Mouse (Mus musculus): ENCODE data around the gene Baiap2.
A peak's percentile ranks its signal among the peaks of the same experiment; 100 is the strongest.

Gene Baiap2

DNA sequence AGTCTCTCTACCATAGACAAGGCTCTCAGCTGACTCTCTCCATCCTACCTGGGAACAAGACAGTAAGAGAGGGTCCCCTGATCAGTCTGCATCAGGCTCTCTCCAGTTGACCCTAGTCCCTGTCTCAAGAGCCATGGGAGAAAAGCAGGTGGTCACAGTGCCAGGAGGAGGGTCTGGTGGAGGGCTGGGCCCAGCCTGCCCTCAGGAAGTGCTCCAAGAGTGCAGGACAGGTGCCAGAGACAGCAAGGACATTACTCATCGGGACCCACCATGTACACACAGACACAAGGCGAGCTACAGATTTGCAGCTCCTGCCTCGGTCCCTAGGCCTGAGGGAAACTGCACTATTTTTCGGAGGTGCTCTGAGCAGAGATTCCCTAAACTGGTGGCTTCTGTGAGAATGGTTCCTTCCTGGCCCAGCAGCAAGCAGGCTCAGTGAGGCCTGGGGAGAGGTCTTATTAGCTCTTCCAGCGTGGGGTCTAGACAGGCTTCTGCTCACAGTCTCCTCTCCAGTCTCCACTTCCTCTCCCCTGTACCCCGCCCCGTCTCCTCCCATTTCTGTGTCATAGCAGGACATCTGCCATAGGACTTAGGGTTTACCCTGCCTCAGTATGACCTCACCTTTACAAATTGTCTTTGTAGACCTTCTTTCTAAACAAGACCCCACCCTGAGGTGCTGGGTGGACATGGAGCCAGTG lies 99.7 kb downstream of the Baiap2 start:
- DNase-seq (ENCODE audit: low spot score) = no peak

DNA sequence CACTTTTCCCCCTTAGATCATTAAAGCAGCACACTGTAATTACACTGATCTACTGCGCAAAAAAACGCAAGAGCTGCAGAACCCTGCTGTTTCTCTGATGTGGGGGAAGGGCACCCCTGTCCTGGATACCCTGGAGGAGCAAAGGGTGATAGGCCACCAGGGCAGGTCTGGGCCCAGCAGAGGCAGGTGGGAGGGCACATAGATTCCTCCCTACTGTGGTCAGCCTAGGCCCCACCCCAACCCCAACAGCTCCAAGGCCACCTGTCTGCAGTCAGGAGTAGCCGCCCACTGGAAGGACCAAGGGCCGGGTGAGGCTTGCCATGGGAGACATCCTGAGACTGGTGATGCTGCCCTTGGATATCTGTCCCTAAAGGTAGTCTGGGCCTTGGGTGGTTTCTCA lies 102.8 kb downstream of the Baiap2 start:
- DNase-seq (ENCODE audit: low spot score) = no peak

DNA sequence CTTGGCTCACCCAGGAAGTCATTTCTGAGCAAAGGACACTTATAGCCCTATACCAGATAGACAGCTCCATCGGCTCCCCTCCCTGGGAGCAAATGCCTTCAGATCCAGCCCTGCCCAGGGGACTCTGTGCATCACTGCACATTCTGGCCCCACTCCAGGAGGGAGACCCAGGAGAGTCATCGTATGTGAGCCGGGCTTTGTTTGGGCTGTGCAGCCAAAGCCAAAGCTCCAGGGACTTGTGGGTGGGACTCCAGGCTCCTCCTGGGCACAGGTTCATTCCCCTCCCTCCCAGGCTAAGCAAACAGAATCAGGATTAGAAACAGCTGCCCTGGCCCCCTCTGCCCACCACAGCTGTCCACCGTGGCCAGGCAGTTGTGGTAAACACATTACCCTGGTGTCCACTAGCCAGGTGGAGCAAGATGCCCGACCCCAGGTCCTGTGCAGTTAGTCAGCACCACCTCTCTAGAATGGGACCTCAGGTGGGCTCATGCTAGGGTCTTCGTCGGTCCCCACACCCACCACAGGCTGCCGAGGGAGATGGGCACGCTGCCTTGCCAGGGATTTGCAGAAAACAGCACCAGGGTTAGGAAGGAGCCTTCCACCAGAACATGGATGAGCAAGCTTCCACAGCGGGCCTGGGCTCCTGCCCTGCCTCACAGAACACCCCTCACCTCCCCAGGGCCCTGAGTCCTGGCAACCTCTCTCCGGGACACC lies 103.4 kb downstream of the Baiap2 start:
- DNase-seq (ENCODE audit: low spot score) = no peak

DNA sequence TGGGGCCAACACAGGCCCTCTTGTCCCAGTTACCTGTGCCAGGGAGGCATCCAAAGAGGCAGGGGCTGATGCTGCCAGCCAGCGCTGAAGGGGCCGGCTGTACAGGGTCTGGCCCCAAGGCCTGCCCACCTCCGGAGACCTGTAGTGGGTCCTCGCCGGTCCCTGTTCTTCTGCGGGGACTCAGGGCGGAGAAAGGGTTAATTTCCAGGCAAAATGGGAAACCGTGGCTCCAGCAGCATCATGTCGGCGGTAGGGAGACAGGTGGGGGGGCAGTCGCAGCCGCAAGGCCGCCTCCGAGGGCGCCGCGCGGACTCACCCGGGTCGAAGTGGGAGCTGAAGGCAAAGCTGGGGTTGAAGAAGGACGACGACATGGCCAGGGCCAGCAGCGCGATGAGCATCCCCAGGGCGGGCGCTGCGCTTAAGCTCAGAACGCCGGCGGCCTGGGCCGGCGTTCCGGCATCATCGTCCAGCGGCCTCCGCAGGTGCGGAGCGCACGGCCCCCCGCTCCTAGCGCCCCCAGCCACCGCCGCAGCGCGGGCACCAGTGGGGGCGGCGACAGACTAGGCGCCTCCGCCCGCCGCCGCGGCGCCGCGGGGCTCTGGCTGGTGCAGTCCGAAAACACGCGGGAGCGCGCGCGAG lies 104.1 kb downstream of the Baiap2 start, which contains the start of gene Aatk:
TSS of gene Aatk (minus strand) at position 615 of the 639 bp plus-strand sequence.
- no peak for DNase-seq (ENCODE audit: low spot score)

DNA sequence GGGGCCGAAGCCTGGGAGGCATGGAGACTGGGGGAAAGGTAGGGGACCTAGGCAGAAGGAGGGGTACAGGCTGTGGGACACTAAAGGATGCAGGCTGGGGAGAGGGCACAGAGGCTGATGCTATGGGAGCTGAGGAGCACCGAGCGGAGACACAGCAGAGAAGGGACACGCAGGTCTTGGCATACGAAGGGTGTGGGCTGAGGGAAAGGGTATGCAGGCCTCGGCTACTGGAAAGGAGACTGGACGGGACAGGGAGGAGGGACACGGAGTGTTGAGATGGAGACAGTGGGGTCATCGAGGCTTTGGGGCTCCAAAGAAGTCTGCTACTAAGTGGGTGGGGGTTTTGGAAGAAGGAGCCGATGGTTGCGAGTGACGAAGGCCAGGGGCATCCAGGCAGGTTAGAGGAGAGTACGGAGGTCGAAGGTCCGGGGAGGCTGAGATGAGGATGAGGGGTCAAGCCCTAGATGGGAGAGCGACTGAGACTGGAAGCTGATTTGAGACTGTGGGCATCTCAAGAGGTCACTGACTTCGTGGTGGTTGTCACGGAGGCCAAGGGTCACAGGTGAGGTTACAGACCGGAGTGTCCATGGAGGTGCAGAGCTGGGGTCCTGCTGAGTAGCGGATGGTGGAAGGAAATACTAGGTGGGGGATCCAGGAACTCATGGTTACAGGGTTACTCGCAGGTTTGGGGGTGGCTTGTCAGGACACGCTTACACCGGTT lies 105.1 kb downstream of the Baiap2 start:
- no peak for DNase-seq (ENCODE audit: low spot score)

DNA sequence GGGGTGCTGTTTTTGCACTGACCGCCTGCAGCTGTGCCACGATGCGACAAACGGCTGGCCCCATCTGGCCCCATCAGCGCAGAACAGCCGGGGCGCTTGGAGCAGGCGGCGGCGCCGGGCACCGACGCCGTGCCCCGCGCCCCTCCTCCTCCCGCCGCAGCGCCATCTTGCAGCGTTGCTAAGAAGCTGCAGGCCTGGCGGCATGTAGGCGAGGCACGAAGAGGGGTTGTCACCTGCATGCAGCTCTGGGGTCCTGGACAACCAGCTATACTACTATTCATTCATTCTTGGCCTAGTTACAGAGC lies 105.6 kb downstream of the Baiap2 start:
- no peak for DNase-seq (ENCODE audit: low spot score)

DNA sequence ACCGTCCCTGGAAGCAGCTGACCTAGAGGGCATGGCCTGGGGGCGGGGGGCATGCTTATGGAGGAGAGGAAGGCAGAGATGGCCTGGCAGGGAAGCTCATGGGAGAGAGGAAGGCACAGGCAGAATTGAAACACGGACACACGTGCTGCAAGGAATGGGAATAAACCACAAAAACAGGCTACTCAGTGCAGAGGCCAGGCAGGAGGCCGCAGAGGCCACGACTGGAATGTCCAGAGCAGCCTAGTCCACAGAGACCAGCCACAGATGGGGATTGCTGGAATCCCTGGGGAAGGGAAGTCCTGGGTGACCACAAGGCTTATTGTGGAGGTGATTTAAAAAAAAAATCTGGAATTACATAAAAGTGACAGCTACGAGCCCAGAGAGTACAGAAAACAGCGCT lies 106.5 kb downstream of the Baiap2 start:
- DNase-seq (ENCODE audit: low spot score) = no peak

DNA sequence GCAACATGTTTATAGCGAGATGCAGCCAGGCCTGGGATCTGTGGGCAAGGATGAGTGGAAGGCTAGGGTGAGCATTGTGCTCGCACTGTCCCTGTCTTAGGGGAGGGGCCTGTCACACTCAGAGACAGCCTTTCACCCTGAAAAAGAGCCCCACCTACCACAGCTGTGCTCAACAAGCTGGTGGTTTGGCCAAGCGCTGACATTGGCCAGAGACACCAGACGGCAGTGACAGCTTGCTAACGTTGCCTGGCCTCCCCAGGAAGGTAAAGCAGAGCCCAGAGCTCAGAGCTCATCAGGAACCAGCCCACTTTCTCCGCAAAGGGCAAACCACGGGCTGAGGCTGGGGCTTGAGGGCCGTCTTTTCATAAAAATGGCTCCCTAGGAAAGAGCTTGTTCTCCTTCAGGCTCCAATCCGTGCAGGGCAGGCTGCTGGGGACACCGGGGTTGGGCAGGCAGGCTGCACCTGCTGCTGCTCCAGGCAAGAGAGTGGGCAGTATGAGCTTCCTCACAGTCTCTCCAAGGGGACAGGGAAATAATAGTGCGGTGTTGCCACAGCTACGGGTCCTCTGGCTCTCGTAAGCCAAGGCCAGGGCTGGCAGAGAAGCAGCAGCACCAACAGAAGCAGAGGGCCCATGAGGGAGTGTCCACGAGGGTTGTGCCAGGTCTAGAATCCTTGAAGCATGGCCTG lies 108.7 kb downstream of the Baiap2 start:
- DNase-seq (ENCODE audit: low spot score) = peak; percentile 51

DNA sequence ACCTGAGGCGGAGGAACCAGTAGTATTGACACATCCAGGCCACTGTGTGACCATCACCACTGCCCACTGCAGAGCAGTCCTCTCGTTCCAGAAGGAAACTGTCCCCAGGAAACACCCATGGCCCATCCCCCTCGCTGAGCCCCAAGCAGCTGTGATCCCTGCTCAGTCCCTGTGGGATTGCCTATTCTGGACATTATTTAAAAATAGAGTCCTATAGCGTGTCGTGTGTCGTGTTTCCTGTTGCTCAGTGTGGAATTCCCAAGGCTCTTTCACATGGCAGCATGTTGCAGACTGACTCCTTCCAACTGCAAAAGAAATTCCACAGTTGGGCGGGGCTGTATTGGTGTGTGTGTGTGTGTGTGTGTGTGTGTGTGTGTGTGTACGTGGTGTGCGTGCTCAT lies 109.7 kb downstream of the Baiap2 start:
- no peak for DNase-seq (ENCODE audit: low spot score)

DNA sequence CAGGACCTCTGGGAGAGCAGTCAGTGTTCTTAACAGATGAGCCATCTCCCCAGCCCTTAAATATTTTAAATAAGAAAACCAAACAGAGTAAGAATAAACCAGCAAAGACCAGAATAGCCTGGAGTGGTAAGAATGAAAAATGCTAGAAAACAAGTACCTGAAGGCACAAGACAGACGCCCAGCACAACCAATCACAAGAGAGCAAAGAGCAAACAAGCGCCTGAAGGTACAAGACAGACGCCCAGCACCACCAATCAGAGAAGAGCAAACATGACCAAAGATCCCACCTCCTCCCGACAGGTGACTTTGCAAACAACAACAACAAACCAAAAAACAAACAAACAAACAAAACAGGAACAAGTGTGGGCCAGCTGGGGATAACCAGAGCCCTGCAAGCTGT lies 111.3 kb downstream of the Baiap2 start:
- DNase-seq (ENCODE audit: low spot score) = no peak

DNA sequence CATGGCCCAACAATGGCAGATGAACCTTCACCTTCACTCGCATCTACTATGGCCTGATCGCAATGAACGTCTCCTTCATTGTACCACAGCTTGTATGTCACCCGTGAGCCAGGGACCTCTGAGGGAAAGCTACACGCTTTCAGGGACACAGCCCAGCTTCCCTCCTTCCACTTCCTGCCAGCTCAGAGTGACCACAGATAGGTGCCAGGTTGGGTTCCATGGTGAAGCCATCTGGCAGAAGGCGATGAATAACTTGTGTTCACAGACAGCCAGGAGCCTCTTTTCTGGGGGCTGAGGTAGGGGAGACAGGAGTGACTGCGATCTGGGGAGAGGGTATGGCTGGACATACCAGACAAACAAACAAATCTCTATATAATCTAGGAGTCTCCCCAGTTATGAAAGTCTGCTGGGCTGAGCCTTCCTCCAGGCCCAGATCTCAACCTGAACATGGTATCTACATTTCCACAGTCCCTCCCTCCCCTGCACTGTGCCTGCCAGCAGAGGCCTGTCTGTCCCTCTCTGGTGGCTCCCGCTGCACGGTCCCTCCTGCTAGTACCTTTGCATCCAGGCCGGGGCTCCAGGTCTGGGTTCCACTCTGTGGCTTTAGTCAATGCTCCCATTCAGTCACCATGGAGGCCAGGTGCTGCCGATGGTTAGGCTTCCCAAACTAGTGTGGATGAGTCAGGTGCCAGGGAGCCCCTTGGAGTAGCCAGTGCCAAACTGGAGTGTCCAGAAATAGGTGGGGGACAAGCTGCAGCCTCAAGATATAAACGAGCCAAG lies 113.6 kb downstream of the Baiap2 start:
- no peak for DNase-seq (ENCODE audit: low spot score)

All from ovary, postnatal 36 days (tissue).